Mouse (Mus musculus) embryonic stem cell, embryonic (primary cell): ENCODE data around the gene Ppox.

Experiments used
- CTCF ChIA-PET, 4 experiments: fragments of 300-600 bp in 2 of 4; fragments of 350-600 bp in 2 of 4; sonication (Branson Sonifier 250); formaldehyde crosslinking; loops; one replicate each; lab custom pipeline; 2022; ENCODE audit warnings: inconsistent platforms in 2 of 4; lab: Charles Lee
- POLR2A ChIA-PET, 4 experiments: fragments of 300-600 bp in 2 of 4; fragments of 350-600 bp in 2 of 4; sonication (Branson Sonifier 250); formaldehyde crosslinking; loops; one replicate each; lab custom pipeline; 2022; ENCODE audit warnings: antibody characterized with exemption in 4 of 4, inconsistent platforms in 1 of 4; lab: Charles Lee

The Ppox gene

GRCm38 (mm10) chr1:171294298-171295062 lies 13.5 kb upstream of the Ppox start, which contains the start of gene Ufc1:
TSS of gene Ufc1 (minus strand) at chr1:171295024.
- POLR2A ChIA-PET, result interaction anchor here in 3 of 4 experiments (0.7 to 3.0 kb wide), 30 partner anchors 8 to 401 kb away, joined by 3 to 22 read pairs (median 5); partner anchors contain the start of genes B4galt3 (in 2 of the 3), Dedd (in 2 of the 3), Ppox (in 2 of the 3) and Klhdc9 (in 1 of the 3)
- CTCF ChIA-PET, result interaction anchor here in 2 of 4 experiments (0.7 to 1.5 kb wide), 3 partner anchors 13 to 59 kb away, joined by 3 to 8 read pairs (median 3); partner anchors contain the start of genes B4galt3 (in 1 of the 2) and Ppox (in 1 of the 2)

GRCm38 (mm10) chr1:171293906-171294297 lies 12.9 kb upstream of the Ppox start:
- CTCF ChIA-PET, result interaction anchor here in 1 of 4 experiments (0.7 kb wide), 1 partner anchor 60 kb away, joined by 3 read pairs; no protein-coding TSS in a partner anchor
- POLR2A ChIA-PET, result interaction anchor here in 3 of 4 experiments (0.5 to 3.0 kb wide), 18 partner anchors 8 to 981 kb away, joined by 3 to 22 read pairs (median 3); partner anchors contain the start of genes B4galt3 (in 2 of the 3), Dedd (in 2 of the 3), Ppox (in 2 of the 3) and Pcp4l1 (in 1 of the 3)

GRCm38 (mm10) chr1:171293351-171293750 lies 12.4 kb upstream of the Ppox start:
- ChIA-PET CTCF (interaction anchor here in 2 of 4 experiments (0.7 to 1.7 kb wide), 2 partner anchors 12 to 60 kb away, joined by 3 to 4 read pairs; partner anchors contain the start of gene Ppox (in 1 of the 2)), POLR2A (interaction anchor here in 3 of 4 experiments (0.5 to 3.0 kb wide), 21 partner anchors 8 to 981 kb away, joined by 3 to 22 read pairs (median 3); partner anchors contain the start of genes B4galt3 (in 2 of the 3), Dedd (in 2 of the 3), Ppox (in 2 of the 3) and Nit1 (in 1 of the 3))

GRCm38 (mm10) chr1:171288328-171288727 lies 7.3 kb upstream of the Ppox start:
- ChIA-PET POLR2A (interaction anchor here in 3 of 4 experiments (1.1 to 6.3 kb wide), 16 partner anchors 10 to 57 kb away, joined by 3 to 46 read pairs (median 5); partner anchors contain the start of genes B4galt3 (in 3 of the 3), Nit1 (in 2 of the 3), Pfdn2 (in 2 of the 3) and Adamts4 (in 1 of the 3)), CTCF (interaction anchor here in 1 of 4 experiments (0.6 kb wide), 1 partner anchor 268 kb away, joined by 3 read pairs; no protein-coding TSS in a partner anchor)

GRCm38 (mm10) chr1:171287136-171288081 lies 6.4 kb upstream of the Ppox start, which contains the start of gene Usp21:
TSS of gene Usp21 (minus strand) at chr1:171287991.
- ChIA-PET POLR2A (interaction anchor here (0.9 to 6.3 kb wide), 19 partner anchors 9 to 150 kb away, joined by 3 to 46 read pairs (median 4); partner anchors contain the start of genes B4galt3 (in 3 of the 4), Dedd (in 3 of the 4), Adamts4 (in 1 of the 4) and F11r (in 1 of the 4)), CTCF (interaction anchor here in 2 of 4 experiments (0.6 to 1.0 kb wide), 2 partner anchors 35 to 267 kb away, joined by 3 read pairs; no protein-coding TSS in a partner anchor)

- ChIA-PET CTCF (interaction anchor here in 1 of 4 experiments (1.0 kb wide), 1 partner anchor 36 kb away, joined by 3 read pairs; no protein-coding TSS in a partner anchor), POLR2A (interaction anchor here (1.0 to 6.3 kb wide), 12 partner anchors 8 to 151 kb away, joined by 3 to 119 read pairs (median 6); partner anchors contain the start of genes B4galt3 (in 3 of the 4), Dedd (in 3 of the 4) and F11r (in 1 of the 4))
Measured at GRCm38 (mm10) chr1:171286517-171286916, 5.5 kb upstream of the Ppox start.

GRCm38 (mm10) chr1:171285096-171285892 lies 4.3 kb upstream of the Ppox start:
- ChIA-PET CTCF (interaction anchor here in 2 of 4 experiments (0.5 to 1.8 kb wide), 2 partner anchors 149 to 174 kb away, joined by 3 to 6 read pairs; no protein-coding TSS in a partner anchor), POLR2A (interaction anchor here (0.9 to 6.3 kb wide), 13 partner anchors 8 to 175 kb away, joined by 3 to 119 read pairs (median 4); partner anchors contain the start of genes B4galt3 (in 3 of the 4), Dedd (in 1 of the 4), Nit1 (in 1 of the 4) and Pfdn2 (in 1 of the 4))

- POLR2A ChIA-PET, result interaction anchor here (0.9 to 6.3 kb wide), 14 partner anchors 8 to 174 kb away, joined by 3 to 119 read pairs (median 4); partner anchors contain the start of genes B4galt3 (in 3 of the 4), Dedd (in 1 of the 4), Klhdc9 (in 1 of the 4) and Nit1 (in 1 of the 4)
- CTCF ChIA-PET, result interaction anchor here in 1 of 4 experiments (1.8 kb wide), 1 partner anchor 173 kb away, joined by 6 read pairs; no protein-coding TSS in a partner anchor
Measured at GRCm38 (mm10) chr1:171284491-171284890, 3.5 kb upstream of the Ppox start.

- ChIA-PET CTCF (interaction anchor here in 3 of 4 experiments (0.5 to 1.8 kb wide), 3 partner anchors 73 to 172 kb away, joined by 4 to 9 read pairs (median 6); no protein-coding TSS in a partner anchor), POLR2A (interaction anchor here in 3 of 4 experiments (0.7 to 6.3 kb wide), 8 partner anchors 8 to 173 kb away, joined by 3 to 119 read pairs (median 4); partner anchors contain the start of genes B4galt3 (in 2 of the 3) and Klhdc9 (in 1 of the 3))
Measured at GRCm38 (mm10) chr1:171283188-171284160, 2.5 kb upstream of the Ppox start.

GRCm38 (mm10) chr1:171282086-171282805 lies 1.3 kb upstream of the Ppox start:
- ChIA-PET CTCF (interaction anchor here in 3 of 4 experiments (0.6 to 2.3 kb wide), 29 partner anchors 8 to 414 kb away, joined by 3 to 38 read pairs (median 5); partner anchors contain the start of genes B4galt3 (in 3 of the 3), Dedd (in 1 of the 3), Tomm40l (in 1 of the 3) and Ufc1 (in 1 of the 3)), POLR2A (interaction anchor here (0.8 to 6.2 kb wide), 30 partner anchors 9 to 222 kb away, joined by 3 to 119 read pairs (median 6); partner anchors contain the start of genes B4galt3 (in 4 of the 4), Ufc1 (in 2 of the 4), Adamts4 (in 1 of the 4) and Alyref2 (in 1 of the 4))

- ChIA-PET POLR2A (interaction anchor here (0.6 to 6.2 kb wide), 88 partner anchors 8 to 413 kb away, joined by 3 to 119 read pairs (median 4); partner anchors contain the start of genes B4galt3 (in 4 of the 4), Dedd (in 3 of the 4), Nit1 (in 3 of the 4) and Pfdn2 (in 3 of the 4)), CTCF (interaction anchor here (0.5 to 2.3 kb wide), 56 partner anchors 9 to 413 kb away, joined by 3 to 38 read pairs (median 5); partner anchors contain the start of genes B4galt3 (in 3 of the 4), Dedd (in 2 of the 4), F11r (in 1 of the 4) and Fcer1g (in 1 of the 4))
Measured at GRCm38 (mm10) chr1:171281528-171281923, 540 bp upstream of the Ppox start.

- ChIA-PET CTCF (interaction anchor here (0.6 to 2.3 kb wide), 40 partner anchors 9 to 379 kb away, joined by 3 to 38 read pairs (median 5); partner anchors contain the start of genes B4galt3 (in 3 of the 4), Dedd (in 1 of the 4), F11r (in 1 of the 4) and Klhdc9 (in 1 of the 4)), POLR2A (interaction anchor here in 3 of 4 experiments (0.6 to 6.2 kb wide), 67 partner anchors 9 to 412 kb away, joined by 3 to 119 read pairs (median 5); partner anchors contain the start of genes B4galt3 (in 3 of the 3), Dedd (in 3 of the 3), Alyref2 (in 2 of the 3) and Klhdc9 (in 2 of the 3))
Measured at GRCm38 (mm10) chr1:171280250-171280915, 603 bp downstream of the Ppox start.
